Mouse (Mus musculus) intestine, embryonic 15.5 days (tissue): Measurements from ENCODE around the gene Cish. TPM values are rescaled to one million over a fixed set of nuclear protein-coding genes. Genes with fewer than 3 reads are reported as not detected.

ENCODE experiments used
- ATAC-seq: fragments of 200-750 bp; cut with Nextera tagmentation; 2 replicates; pipeline ENCODE4 v1.8.0; 2017; ENCODE audit warnings: moderate TSS enrichment, moderate library complexity
- H3K27ac ChIP-seq: fragments of 300-500 bp; sonication (generic); 2 replicates; pipeline ENCODE4 v1.5.1; 2015; ENCODE audit warnings: mild to moderate bottlenecking, inconsistent platforms
- H3K27me3 ChIP-seq: fragments of 300-500 bp; sonication (generic); replicated peaks from 2 replicates; pipeline ENCODE4 v1.6.1; 2015; ENCODE audit warnings: inconsistent platforms
- H3K36me3 ChIP-seq: fragments of 300-500 bp; sonication (generic); 2 replicates; pipeline ENCODE4 v1.6.1; 2015; ENCODE audit warnings: inconsistent platforms
- H3K4me1 ChIP-seq: fragments of 300-500 bp; sonication (generic); replicated peaks from 2 replicates; pipeline ENCODE4 v1.6.1; 2015; ENCODE audit warnings: inconsistent platforms
- H3K4me2 ChIP-seq: fragments of 300-500 bp; sonication (generic); replicated peaks from 2 replicates; pipeline ENCODE4 v1.6.1; 2015; ENCODE audit warnings: mild to moderate bottlenecking, inconsistent platforms
- H3K4me3 ChIP-seq: fragments of 300-500 bp; sonication (generic); replicated peaks from 2 replicates; pipeline ENCODE4 v1.5.1; 2015; ENCODE audit warnings: inconsistent platforms
- H3K9ac ChIP-seq: fragments of 300-500 bp; sonication (generic); 2 replicates; pipeline ENCODE4 v1.6.1; 2015; ENCODE audit warnings: inconsistent platforms
- H3K9me3 ChIP-seq: fragments of 300-500 bp; sonication (generic); 2 replicates; pipeline ENCODE4 v1.6.1; 2016; ENCODE audit warnings: inconsistent platforms
- WGBS: fragments of 180-500 bp; shearing (Covaris S2); methylation state at CpG from one replicate; pipeline ENCODE4 v1.1.7; 2015; 5-methylcytosine and 5-hydroxymethylcytosine counted together
- polyA plus RNA-seq: library from polyadenylated mRNA; unstranded; fragments of >200 nt; fragmentation: Nextera tagmentation; extraction: Ambion mirVana; gene quantifications from 2 replicates; pipeline ENCODE4 v1.2.1, GENCODE M21; 2015

Cish gene
- polyA plus RNA-seq, 1 experiment from 2014 or later, result 16.8 TPM

GRCm38 (mm10) chr9:107278527-107279377, 17.1 kb upstream of the Cish start:
- WGBS, result 40% methylated on average over 8 of the region's 8 CpGs
- no peak overlapping the region for H3K9ac ChIP-seq
- H3K9me3 ChIP-seq, result no peaks in the 10 kb centered on the region
- no peak overlapping the region for H3K4me2 ChIP-seq
- no peak overlapping the region for H3K4me3 ChIP-seq
- 0 out of 2 replicates have a peak overlapping the region, but pooled peaks have one; percentile 54 for H3K27ac ChIP-seq
- H3K36me3 ChIP-seq, result no peaks in the 10 kb centered on the region
- peaks cover 20% of the 10 kb centered on the region for H3K4me1 ChIP-seq
- peak; percentile 82 for ATAC-seq
- H3K27me3 ChIP-seq, result no peaks in the 10 kb centered on the region

- H3K27me3 ChIP-seq, result no peaks in the 10 kb centered on the region
- peaks cover 20% of the 10 kb centered on the region for H3K4me1 ChIP-seq
- no peaks in the 10 kb centered on the region for H3K9me3 ChIP-seq
- H3K9ac ChIP-seq, result peak overlapping the region; percentile 26; the same call in 1 of the 2 replicates
- H3K4me3 ChIP-seq, result peak overlapping the region; percentile 16
- H3K36me3 ChIP-seq, result no peaks in the 10 kb centered on the region
- ATAC-seq, result peak; percentile 81
- WGBS, result 20% methylated on average over 16 of the region's 16 CpGs
- H3K4me2 ChIP-seq, result peak overlapping the region; percentile 57
- peak overlapping the region; percentile 83 for H3K27ac ChIP-seq
These were observed 16.2 kb upstream of the Cish start for GRCm38 (mm10) chr9:107279378-107280321.

- H3K27ac ChIP-seq, result peak overlapping the region; percentile 83
- WGBS, result 50% methylated on average over 13 of the region's 13 CpGs
- peak overlapping the region; percentile 57 for H3K4me2 ChIP-seq
- H3K4me1 ChIP-seq, result peaks cover 20% of the 10 kb centered on the region
- peak overlapping the region; percentile 26; the same call in 1 of the 2 replicates for H3K9ac ChIP-seq
- H3K9me3 ChIP-seq, result no peaks in the 10 kb centered on the region
- H3K36me3 ChIP-seq, result no peaks in the 10 kb centered on the region
- H3K27me3 ChIP-seq, result no peaks in the 10 kb centered on the region
- ATAC-seq, result 0 out of 2 replicates have a peak, but pooled peaks have one; percentile 23
- peak overlapping the region; percentile 16; the same call in 1 of the 2 replicates for H3K4me3 ChIP-seq
These were observed 15.4 kb upstream of the Cish start for GRCm38 (mm10) chr9:107280322-107281027.

GRCm38 (mm10) chr9:107281241-107281987, 14.4 kb upstream of the Cish start:
- no peaks in the 10 kb centered on the region for H3K36me3 ChIP-seq
- no peaks in the 10 kb centered on the region for H3K9me3 ChIP-seq
- no peak overlapping the region for H3K27ac ChIP-seq
- WGBS, result 92% methylated on average over 5 of the region's 5 CpGs
- H3K27me3 ChIP-seq, result no peaks in the 10 kb centered on the region
- H3K4me1 ChIP-seq, result peaks cover 20% of the 10 kb centered on the region
- H3K9ac ChIP-seq, result no peak overlapping the region
- no peak overlapping the region for H3K4me3 ChIP-seq
- ATAC-seq, result no peak
- H3K4me2 ChIP-seq, result no peak overlapping the region

- Histone ChIP-seq H3K9ac (no peak overlapping the region), H3K27ac (no peak overlapping the region), H3K36me3 (no peaks in the 10 kb centered on the region), H3K4me3 (no peak overlapping the region), H3K4me1 (peaks cover 22% of the 10 kb centered on the region), H3K27me3 (no peaks in the 10 kb centered on the region), H3K9me3 (no peaks in the 10 kb centered on the region), H3K4me2 (no peak overlapping the region)
- WGBS, result 88% methylated on average over 9 of the region's 9 CpGs
- no peak for ATAC-seq
These were observed 12.9 kb upstream of the Cish start for GRCm38 (mm10) chr9:107282951-107283350.

GRCm38 (mm10) chr9:107285009-107285408, 10.8 kb upstream of the Cish start:
- no peaks in the 10 kb centered on the region for H3K9me3 ChIP-seq
- H3K27ac ChIP-seq, result no peak overlapping the region
- 19% methylated on average over 3 of the region's 3 CpGs for WGBS
- ATAC-seq, result no peak
- no peaks in the 10 kb centered on the region for H3K36me3 ChIP-seq
- H3K9ac ChIP-seq, result no peak overlapping the region
- H3K4me3 ChIP-seq, result no peak overlapping the region
- H3K27me3 ChIP-seq, result no peaks in the 10 kb centered on the region
- H3K4me2 ChIP-seq, result no peak overlapping the region
- H3K4me1 ChIP-seq, result peaks cover 20% of the 10 kb centered on the region

- ATAC-seq, result no peak
These were observed 8.5 kb upstream of the Cish start for GRCm38 (mm10) chr9:107287294-107287693.

GRCm38 (mm10) chr9:107288105-107288650, 7.6 kb upstream of the Cish start:
- WGBS, result 85% methylated on average over 14 of the region's 14 CpGs
- no peaks in the 10 kb centered on the region for H3K36me3 ChIP-seq
- H3K4me3 ChIP-seq, result peak overlapping the region; percentile 46
- no peaks in the 10 kb centered on the region; the same call in 1 of the 2 replicates for H3K27me3 ChIP-seq
- H3K9me3 ChIP-seq, result no peaks in the 10 kb centered on the region
- ATAC-seq, result no peak
- peaks cover 12% of the 10 kb centered on the region; the same call in 1 of the 2 replicates for H3K4me1 ChIP-seq
- no peak overlapping the region for H3K9ac ChIP-seq
- H3K27ac ChIP-seq, result no peak overlapping the region
- H3K4me2 ChIP-seq, result peak overlapping the region; percentile 86

More at GRCm38 (mm10) chr9:107287294-107287693, 8.5 kb upstream of the Cish start:
- no peaks in the 10 kb centered on the region for H3K9me3 ChIP-seq
- no peaks in the 10 kb centered on the region; the same call in 1 of the 2 replicates for H3K27me3 ChIP-seq
- H3K4me3 ChIP-seq, result no peak overlapping the region
- no peak overlapping the region for H3K4me2 ChIP-seq
- H3K36me3 ChIP-seq, result no peaks in the 10 kb centered on the region
- H3K27ac ChIP-seq, result no peak overlapping the region
- H3K9ac ChIP-seq, result no peak overlapping the region
- H3K4me1 ChIP-seq, result peaks cover 12% of the 10 kb centered on the region; the same call in 1 of the 2 replicates
- 80% methylated on average over 2 of the region's 2 CpGs for WGBS

- no peaks in the 10 kb centered on the region; the same call in 1 of the 2 replicates for H3K27me3 ChIP-seq
- peak overlapping the region; percentile 46 for H3K4me3 ChIP-seq
- peaks cover 12% of the 10 kb centered on the region; the same call in 1 of the 2 replicates for H3K4me1 ChIP-seq
- H3K36me3 ChIP-seq, result no peaks in the 10 kb centered on the region
- ATAC-seq, result peak; percentile 75
- 36% methylated on average over 8 of the region's 8 CpGs for WGBS
- peak overlapping the region; percentile 79 for H3K27ac ChIP-seq
- H3K4me2 ChIP-seq, result peak overlapping the region; percentile 86
- H3K9me3 ChIP-seq, result no peaks in the 10 kb centered on the region
- H3K9ac ChIP-seq, result peak overlapping the region; percentile 53
These were observed 7.1 kb upstream of the Cish start for GRCm38 (mm10) chr9:107288711-107289110.

- Histone ChIP-seq H3K9me3 (no peaks in the 10 kb centered on the region), H3K36me3 (no peaks in the 10 kb centered on the region), H3K27ac (peak within 1 kb of the TSS; percentile 79), H3K9ac (peak within 1 kb of the TSS; percentile 53), H3K4me2 (peak within 1 kb of the TSS; percentile 86), H3K4me1 (peaks cover 12% of the 10 kb centered on the region; the same call in 1 of the 2 replicates), H3K27me3 (no peaks in the 10 kb centered on the region; the same call in 1 of the 2 replicates), H3K4me3 (peak within 1 kb of the TSS; percentile 46)
- ATAC-seq, result peak; percentile 90
- WGBS, result 2% methylated on average over 49 of the region's 49 CpGs
These were observed 6.4 kb upstream of the Cish start, which contains the start of gene Mapkapk3 for GRCm38 (mm10) chr9:107289211-107290076. Gene Mapkapk3 (minus strand): TSS chr9:107289877.
